Mouse (Mus musculus): ENCODE data around the gene Arhgap23. TPM values are rescaled to one million over a fixed set of nuclear protein-coding genes. Genes with fewer than 3 reads are reported as not detected.

The Arhgap23 gene
- polyA plus RNA-seq, 1 experiment from 2014 or later: 3.5 TPM

DNA sequence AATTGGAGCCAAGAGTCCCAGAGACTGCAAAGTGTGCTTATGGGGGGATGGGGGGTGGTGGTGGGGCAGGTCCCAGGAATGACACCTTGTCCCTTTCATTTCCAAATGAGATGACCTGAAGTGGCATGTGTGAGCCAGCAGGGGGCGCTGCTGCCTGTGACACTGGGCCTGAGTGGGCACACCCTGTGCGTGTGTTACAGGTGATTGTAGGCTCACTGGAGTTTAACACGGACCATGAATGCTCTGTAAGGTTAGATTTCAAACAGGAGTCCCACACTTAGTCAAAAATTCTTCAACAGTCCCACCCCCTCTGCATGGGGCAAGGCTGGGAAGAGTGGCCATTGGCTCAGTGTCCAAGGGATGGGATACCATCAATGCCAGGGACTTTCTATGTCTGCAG, 16.7 kb downstream of the Arhgap23 start:
- Histone ChIP-seq H3K4me2 (replicated peaks; ENCODE audit: low read depth) (no peak overlapping the region), H3K36me3 (ENCODE audit: control insufficient read depth, insufficient read depth) (no peaks in the 10 kb centered on the region; the same call in 1 of the 2 replicates), H3K9me3 (ENCODE audit: control insufficient read depth) (no peaks in the 10 kb centered on the region), H3K27ac (ENCODE audit: low read depth, low read length) (no peak overlapping the region), H3K4me1 (replicated peaks; ENCODE audit: control insufficient read depth, insufficient read depth, low read length) (no peaks in the 10 kb centered on the region; the same call in 1 of the 2 replicates), H3K9ac (ENCODE audit: low read depth, low read length) (no peak overlapping the region), H3K4me3 (ENCODE audit: low read depth, low read length) (no peak overlapping the region), H3K27me3 (replicated peaks; ENCODE audit: control insufficient read depth, insufficient read depth, low read length) (peaks cover 5% of the 10 kb centered on the region; the same call in 1 of the 2 replicates)
- peak; percentile 97 for TF ChIP-seq CTCF (IDR thresholded peaks at IDR 0.05; ENCODE audit: low read depth)
- no peak for ATAC-seq
- WGBS: 6% methylated on average over 3 of the region's 3 CpGs

- H3K36me3 ChIP-seq (ENCODE audit: control insufficient read depth, insufficient read depth): no peaks in the 10 kb centered on the region; the same call in 1 of the 2 replicates
- no peak overlapping the region for H3K27ac ChIP-seq (ENCODE audit: low read depth, low read length)
- no peak overlapping the region for H3K4me2 ChIP-seq (replicated peaks; ENCODE audit: low read depth)
- peaks cover 4% of the 10 kb centered on the region for H3K4me1 ChIP-seq (replicated peaks; ENCODE audit: control insufficient read depth, insufficient read depth, low read length)
- WGBS: 76% methylated on average over 8 of the region's 8 CpGs
- no peak for ATAC-seq
- H3K27me3 ChIP-seq (replicated peaks; ENCODE audit: control insufficient read depth, insufficient read depth, low read length): peaks cover 5% of the 10 kb centered on the region; the same call in 1 of the 2 replicates
- no peak for TF ChIP-seq CTCF (IDR thresholded peaks at IDR 0.05; ENCODE audit: low read depth)
- no peak overlapping the region for H3K4me3 ChIP-seq (ENCODE audit: low read depth, low read length)
- no peak overlapping the region for H3K9ac ChIP-seq (ENCODE audit: low read depth, low read length)
- no peaks in the 10 kb centered on the region for H3K9me3 ChIP-seq (ENCODE audit: control insufficient read depth)
Observed at GRCm38 (mm10) chr11:97432983-97433539, 17.7 kb downstream of the Arhgap23 start.

DNA sequence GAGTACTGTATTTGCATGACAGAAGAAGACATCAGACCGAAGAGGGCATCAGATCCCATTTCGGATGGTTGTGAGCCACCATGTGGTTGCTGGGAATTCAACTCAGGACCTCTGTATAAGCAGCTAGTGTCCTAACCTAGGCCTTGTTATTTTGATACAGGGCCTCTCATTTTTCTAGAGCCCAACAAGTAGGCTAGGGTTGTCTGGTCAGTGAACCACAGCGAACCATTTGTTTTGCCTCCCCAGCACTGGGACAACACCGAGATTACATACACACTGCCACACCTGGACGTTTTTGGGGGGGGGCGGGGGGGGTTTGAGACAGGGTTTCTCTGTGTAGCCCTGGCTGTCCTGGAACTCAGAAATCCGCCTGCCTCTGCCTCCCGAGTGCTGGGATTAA, 18.8 kb downstream of the Arhgap23 start:
- Histone ChIP-seq H3K9ac (ENCODE audit: low read depth, low read length) (no peak overlapping the region), H3K27me3 (replicated peaks; ENCODE audit: control insufficient read depth, insufficient read depth, low read length) (peaks cover 4% of the 10 kb centered on the region; the same call in 1 of the 2 replicates), H3K4me3 (ENCODE audit: low read depth, low read length) (no peak overlapping the region), H3K4me1 (replicated peaks; ENCODE audit: control insufficient read depth, insufficient read depth, low read length) (peaks cover 4% of the 10 kb centered on the region), H3K36me3 (ENCODE audit: control insufficient read depth, insufficient read depth) (no peaks in the 10 kb centered on the region; the same call in 1 of the 2 replicates), H3K27ac (ENCODE audit: low read depth, low read length) (no peak overlapping the region), H3K9me3 (ENCODE audit: control insufficient read depth) (no peaks in the 10 kb centered on the region), H3K4me2 (replicated peaks; ENCODE audit: low read depth) (no peak overlapping the region)
- no peak for TF ChIP-seq CTCF (IDR thresholded peaks at IDR 0.05; ENCODE audit: low read depth)
- ATAC-seq: no peak
- 80% methylated on average over 8 of the region's 8 CpGs for WGBS

DNA sequence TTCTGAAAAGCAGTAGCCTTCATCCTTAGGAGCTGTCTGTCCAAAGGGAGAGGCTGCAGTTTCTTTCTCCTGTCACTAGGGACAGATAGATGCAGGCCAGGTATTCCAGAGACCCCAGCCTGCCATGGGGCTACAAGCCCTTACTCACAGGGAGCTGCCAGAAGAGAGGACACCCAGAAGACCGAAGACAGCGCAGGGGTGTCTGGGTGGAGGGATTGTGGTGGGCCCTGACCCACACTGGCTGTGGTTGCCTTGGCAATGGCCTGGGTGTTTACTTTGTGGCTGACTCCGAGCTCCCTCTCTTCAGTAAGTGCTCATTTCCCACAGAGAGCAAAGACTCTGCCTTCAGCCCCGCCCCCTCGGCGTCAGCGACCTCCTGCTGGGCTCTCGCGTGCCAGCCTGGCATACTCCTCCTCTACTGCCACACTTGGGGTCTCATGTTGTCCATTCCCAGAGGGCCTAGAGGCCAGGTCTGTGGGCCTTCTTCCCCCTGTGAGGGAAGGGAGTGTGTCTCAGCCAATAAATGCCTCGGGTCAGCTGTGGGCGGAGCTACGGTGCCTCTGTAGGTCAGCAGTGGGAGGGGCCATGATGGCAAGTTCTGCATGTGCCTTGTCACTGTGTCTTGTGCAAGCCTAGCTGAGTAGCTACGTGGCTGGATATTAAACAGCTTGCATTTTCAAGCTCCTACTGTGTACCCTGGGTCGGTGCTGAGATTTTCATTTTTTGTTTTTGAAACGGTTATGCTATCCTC, 19.5 kb downstream of the Arhgap23 start:
- peak; percentile 76 for ATAC-seq
- peak overlapping the region; percentile 34 for H3K4me3 ChIP-seq (ENCODE audit: low read depth, low read length)
- H3K9ac ChIP-seq (ENCODE audit: low read depth, low read length): peak overlapping the region; percentile 47
- H3K4me1 ChIP-seq (replicated peaks; ENCODE audit: control insufficient read depth, insufficient read depth, low read length): peaks cover 4% of the 10 kb centered on the region
- H3K27me3 ChIP-seq (replicated peaks; ENCODE audit: control insufficient read depth, insufficient read depth, low read length): no peaks in the 10 kb centered on the region
- H3K4me2 ChIP-seq (replicated peaks; ENCODE audit: low read depth): peak overlapping the region; percentile 63
- no peaks in the 10 kb centered on the region; the same call in 1 of the 2 replicates for H3K36me3 ChIP-seq (ENCODE audit: control insufficient read depth, insufficient read depth)
- peak overlapping the region; percentile 95 for H3K27ac ChIP-seq (ENCODE audit: low read depth, low read length)
- TF ChIP-seq CTCF (IDR thresholded peaks at IDR 0.05; ENCODE audit: low read depth): peak; percentile 71
- WGBS: 1% methylated on average over 15 of the region's 15 CpGs
- H3K9me3 ChIP-seq (ENCODE audit: control insufficient read depth): no peaks in the 10 kb centered on the region

DNA sequence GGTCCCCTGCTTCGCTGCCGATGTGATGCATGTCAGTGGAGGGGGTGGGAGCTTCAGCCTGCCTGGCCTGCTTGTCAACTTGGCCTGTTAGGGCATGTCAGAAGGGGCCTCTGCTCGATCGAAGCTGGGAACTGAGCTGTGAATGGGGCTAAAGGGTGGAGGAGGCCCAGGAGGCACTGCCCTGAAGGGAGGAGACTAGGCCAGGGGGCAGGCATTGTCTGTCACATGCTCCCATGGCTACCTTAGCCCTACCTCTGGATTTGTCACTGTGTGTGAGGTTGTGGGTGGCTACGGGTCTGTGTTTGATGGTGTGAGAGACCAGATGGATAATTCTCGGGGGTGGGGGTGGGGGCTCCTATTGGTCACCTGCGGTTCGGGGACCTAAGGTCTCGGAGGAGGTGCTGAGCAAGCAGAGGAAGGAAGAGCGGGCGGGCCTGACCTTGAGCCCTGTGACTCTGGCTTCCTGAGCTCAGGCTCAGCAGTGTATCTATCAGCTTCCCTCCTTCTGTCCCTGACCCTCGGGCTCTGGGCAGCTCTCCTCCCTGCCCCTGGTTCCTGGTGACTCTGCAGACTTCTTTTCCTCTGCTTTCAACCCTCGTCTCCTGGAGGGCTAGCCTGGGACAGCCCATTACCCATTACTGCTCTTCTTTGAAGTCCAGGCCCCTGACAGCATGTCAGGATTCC, 20.6 kb downstream of the Arhgap23 start:
- H3K9ac ChIP-seq (ENCODE audit: low read depth, low read length): peak overlapping the region; percentile 47
- 28% methylated on average over 13 of the region's 13 CpGs for WGBS
- peaks cover 4% of the 10 kb centered on the region for H3K4me1 ChIP-seq (replicated peaks; ENCODE audit: control insufficient read depth, insufficient read depth, low read length)
- H3K4me3 ChIP-seq (ENCODE audit: low read depth, low read length): no peak overlapping the region
- no peak for TF ChIP-seq CTCF (IDR thresholded peaks at IDR 0.05; ENCODE audit: low read depth)
- peak overlapping the region; percentile 95 for H3K27ac ChIP-seq (ENCODE audit: low read depth, low read length)
- peak overlapping the region; percentile 63 for H3K4me2 ChIP-seq (replicated peaks; ENCODE audit: low read depth)
- no peaks in the 10 kb centered on the region for H3K27me3 ChIP-seq (replicated peaks; ENCODE audit: control insufficient read depth, insufficient read depth, low read length)
- no peaks in the 10 kb centered on the region; the same call in 1 of the 2 replicates for H3K36me3 ChIP-seq (ENCODE audit: control insufficient read depth, insufficient read depth)
- ATAC-seq: peak; percentile 71
- H3K9me3 ChIP-seq (ENCODE audit: control insufficient read depth): no peaks in the 10 kb centered on the region

- TF ChIP-seq CTCF (IDR thresholded peaks at IDR 0.05; ENCODE audit: low read depth): no peak
- no peak for ATAC-seq
- H3K4me3 ChIP-seq (ENCODE audit: low read depth, low read length): no peak overlapping the region
- 0 out of 2 replicates have a peak overlapping the region, but pooled peaks have one; percentile 11 for H3K9ac ChIP-seq (ENCODE audit: low read depth, low read length)
- peak overlapping the region; percentile 79 for H3K27ac ChIP-seq (ENCODE audit: low read depth, low read length)
- H3K9me3 ChIP-seq (ENCODE audit: control insufficient read depth): no peaks in the 10 kb centered on the region
- H3K27me3 ChIP-seq (replicated peaks; ENCODE audit: control insufficient read depth, insufficient read depth, low read length): no peaks in the 10 kb centered on the region
- 8% methylated on average over 5 of the region's 5 CpGs for WGBS
- H3K4me2 ChIP-seq (replicated peaks; ENCODE audit: low read depth): peak overlapping the region; percentile 32
- peaks cover 12% of the 10 kb centered on the region for H3K4me1 ChIP-seq (replicated peaks; ENCODE audit: control insufficient read depth, insufficient read depth, low read length)
- no peaks in the 10 kb centered on the region; the same call in 1 of the 2 replicates for H3K36me3 ChIP-seq (ENCODE audit: control insufficient read depth, insufficient read depth)
Observed at GRCm38 (mm10) chr11:97437745-97438144, 22.4 kb downstream of the Arhgap23 start.

Measured in intestine, postnatal 0 days (tissue).